Mouse (Mus musculus): ENCODE results near the gene Pld1. TPM values are rescaled to one million over a fixed set of nuclear protein-coding genes. Genes with fewer than 3 reads are reported as not detected.

Gene Pld1
- polyA plus RNA-seq, 1 experiment from 2014 or later: 5.8 TPM

DNA sequence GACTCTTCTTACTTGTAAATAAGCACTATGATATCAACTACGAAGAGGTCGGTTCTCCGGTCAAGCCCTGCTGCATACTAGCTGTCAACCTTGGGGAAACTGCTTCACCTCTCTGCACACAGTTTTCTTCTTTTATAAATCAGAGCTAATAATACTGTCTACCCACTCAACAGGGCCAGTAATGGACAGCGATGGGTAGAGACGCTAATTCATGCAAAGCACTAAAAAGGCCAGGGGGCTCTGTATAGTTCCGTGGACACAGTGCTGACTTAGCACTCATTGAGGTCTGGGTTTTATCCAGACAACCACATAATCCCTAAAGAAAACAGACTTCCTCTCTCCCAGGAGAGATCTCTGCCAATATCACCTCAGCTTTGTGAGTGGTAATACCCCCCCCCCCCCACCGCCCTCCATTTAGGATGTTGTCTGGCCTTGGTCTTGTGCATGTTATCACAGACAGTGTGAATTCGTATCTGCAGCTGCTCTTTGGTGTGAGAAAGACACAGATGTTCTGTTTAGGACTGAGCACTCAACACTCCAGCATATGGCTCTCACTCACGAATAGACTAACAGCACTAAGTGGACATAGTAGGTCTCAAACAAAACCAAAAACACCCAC, 155.3 kb downstream of the Pld1 start:
- no peak overlapping the region for H3K4me3 ChIP-seq (ENCODE audit: low read depth, low read length)
- no peak overlapping the region for H3K4me2 ChIP-seq (replicated peaks; ENCODE audit: low read depth)
- no peaks in the 10 kb centered on the region for H3K36me3 ChIP-seq (ENCODE audit: control insufficient read depth, insufficient read depth, low read length)
- TF ChIP-seq CTCF (IDR thresholded peaks at IDR 0.05; ENCODE audit: low read depth) (no peak), EP300 (optimal IDR thresholded peaks at IDR 0.05) (no peak)
- H3K9me3 ChIP-seq (ENCODE audit: control insufficient read depth, low read length): no peaks in the 10 kb centered on the region
- H3K27me3 ChIP-seq (ENCODE audit: control insufficient read depth, insufficient read depth, low read length): no peaks in the 10 kb centered on the region
- no peak overlapping the region for H3K9ac ChIP-seq (ENCODE audit: low read length)
- no peaks in the 10 kb centered on the region for H3K4me1 ChIP-seq (replicated peaks; ENCODE audit: control insufficient read depth, insufficient read depth)
- no peak overlapping the region for H3K27ac ChIP-seq (replicated peaks)
- DNase-seq (ENCODE audit: low spot score) (no peak), ATAC-seq (ENCODE audit: low FRiP score, low TSS enrichment) (no peak)
- 71% methylated on average over 9 of the region's 9 CpGs for WGBS

GRCm38 (mm10) chr3:28095451-28095850, 157.0 kb downstream of the Pld1 start:
- Histone ChIP-seq H3K4me1 (replicated peaks; ENCODE audit: control insufficient read depth, insufficient read depth) (no peaks in the 10 kb centered on the region), H3K4me3 (ENCODE audit: low read depth, low read length) (no peak overlapping the region), H3K36me3 (ENCODE audit: control insufficient read depth, insufficient read depth, low read length) (no peaks in the 10 kb centered on the region), H3K4me2 (replicated peaks; ENCODE audit: low read depth) (no peak overlapping the region), H3K27ac (replicated peaks) (no peak overlapping the region), H3K27me3 (ENCODE audit: control insufficient read depth, insufficient read depth, low read length) (no peaks in the 10 kb centered on the region), H3K9me3 (ENCODE audit: control insufficient read depth, low read length) (no peaks in the 10 kb centered on the region), H3K9ac (ENCODE audit: low read length) (no peak overlapping the region)
- ATAC-seq (ENCODE audit: low FRiP score, low TSS enrichment) (no peak), DNase-seq (ENCODE audit: low spot score) (no peak)
- TF ChIP-seq CTCF (IDR thresholded peaks at IDR 0.05; ENCODE audit: low read depth) (no peak), EP300 (optimal IDR thresholded peaks at IDR 0.05) (no peak)
- WGBS: 92% methylated on average over 9 of the region's 9 CpGs

DNA sequence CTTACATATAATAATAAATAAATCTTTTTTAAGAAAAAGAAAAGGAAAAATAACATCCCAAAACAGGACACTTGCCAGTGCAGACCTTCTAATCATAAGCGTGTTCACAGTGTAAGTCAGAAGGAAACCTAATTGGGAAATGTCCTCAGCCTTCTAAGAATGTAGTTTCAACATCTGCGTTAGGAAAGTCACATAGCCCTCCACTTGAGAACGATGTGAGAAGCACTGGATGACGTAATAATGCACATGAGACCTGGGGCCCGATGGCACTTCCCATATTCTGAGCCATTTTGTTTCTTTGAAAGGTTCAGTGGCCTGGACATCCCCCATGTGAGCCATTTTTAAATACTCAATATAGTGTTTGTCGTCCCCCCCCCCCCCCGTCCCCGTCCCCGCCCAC, 160.7 kb downstream of the Pld1 start:
- Histone ChIP-seq H3K9ac (ENCODE audit: low read length) (no peak overlapping the region), H3K36me3 (ENCODE audit: control insufficient read depth, insufficient read depth, low read length) (no peaks in the 10 kb centered on the region), H3K9me3 (ENCODE audit: control insufficient read depth, low read length) (no peaks in the 10 kb centered on the region), H3K27me3 (ENCODE audit: control insufficient read depth, insufficient read depth, low read length) (no peaks in the 10 kb centered on the region), H3K27ac (replicated peaks) (no peak overlapping the region), H3K4me3 (ENCODE audit: low read depth, low read length) (no peak overlapping the region), H3K4me1 (replicated peaks; ENCODE audit: control insufficient read depth, insufficient read depth) (no peaks in the 10 kb centered on the region), H3K4me2 (replicated peaks; ENCODE audit: low read depth) (no peak overlapping the region)
- DNase-seq (ENCODE audit: low spot score): no peak
- no peak for ATAC-seq (ENCODE audit: low FRiP score, low TSS enrichment)
- 85% methylated on average over 8 of the region's 9 CpGs for WGBS
- TF ChIP-seq CTCF (IDR thresholded peaks at IDR 0.05; ENCODE audit: low read depth) (no peak), EP300 (optimal IDR thresholded peaks at IDR 0.05) (no peak)

DNA sequence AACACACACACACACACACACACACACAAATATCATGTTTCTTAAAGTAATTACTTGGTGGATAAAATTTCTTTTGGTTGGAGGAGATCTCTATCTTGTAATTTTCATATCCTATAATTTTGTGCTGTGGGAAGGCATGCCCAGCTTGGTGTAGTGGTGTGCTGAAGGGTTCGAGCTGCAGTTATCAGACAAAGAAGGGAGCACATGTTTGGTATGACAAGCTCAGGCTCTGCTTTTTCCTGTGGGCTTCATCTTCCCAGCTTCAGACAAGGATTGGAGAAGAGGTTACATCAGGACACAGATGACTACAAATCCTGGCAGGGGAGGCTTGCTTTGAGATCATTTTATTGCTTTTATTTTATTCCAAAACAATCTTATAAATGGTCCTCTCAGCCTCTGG, 166.5 kb downstream of the Pld1 start:
- no peak for ATAC-seq (ENCODE audit: low FRiP score, low TSS enrichment)
- H3K9me3 ChIP-seq (ENCODE audit: control insufficient read depth, low read length): no peaks in the 10 kb centered on the region
- H3K9ac ChIP-seq (ENCODE audit: low read length): no peak overlapping the region
- H3K4me2 ChIP-seq (replicated peaks; ENCODE audit: low read depth): no peak overlapping the region
- H3K27ac ChIP-seq (replicated peaks): no peak overlapping the region
- H3K36me3 ChIP-seq (ENCODE audit: control insufficient read depth, insufficient read depth, low read length): 0 out of 2 replicates have a peak, but pooled peaks cover 2% of the 10 kb centered on the region
- H3K4me3 ChIP-seq (ENCODE audit: low read depth, low read length): no peak overlapping the region
- no peak for TF ChIP-seq EP300 (optimal IDR thresholded peaks at IDR 0.05)
- TF ChIP-seq CTCF (IDR thresholded peaks at IDR 0.05; ENCODE audit: low read depth): no peak
- no peak for DNase-seq (ENCODE audit: low spot score)
- H3K4me1 ChIP-seq (replicated peaks; ENCODE audit: control insufficient read depth, insufficient read depth): no peaks in the 10 kb centered on the region
- H3K27me3 ChIP-seq (ENCODE audit: control insufficient read depth, insufficient read depth, low read length): no peaks in the 10 kb centered on the region
- 77% methylated on average over 1 of the region's 1 CpGs for WGBS

- peak; percentile 42 for ATAC-seq (ENCODE audit: low FRiP score, low TSS enrichment)
- H3K9ac ChIP-seq (ENCODE audit: low read length): no peak overlapping the region
- TF ChIP-seq EP300 (optimal IDR thresholded peaks at IDR 0.05) (no peak), CTCF (IDR thresholded peaks at IDR 0.05; ENCODE audit: low read depth) (peak; percentile 95)
- H3K4me3 ChIP-seq (ENCODE audit: low read depth, low read length): no peak overlapping the region
- H3K36me3 ChIP-seq (ENCODE audit: control insufficient read depth, insufficient read depth, low read length): 0 out of 2 replicates have a peak, but pooled peaks cover 2% of the 10 kb centered on the region
- H3K27me3 ChIP-seq (ENCODE audit: control insufficient read depth, insufficient read depth, low read length): no peaks in the 10 kb centered on the region
- no peaks in the 10 kb centered on the region for H3K4me1 ChIP-seq (replicated peaks; ENCODE audit: control insufficient read depth, insufficient read depth)
- whole genome bisulfite sequencing: 27% methylated on average over 6 of the region's 6 CpGs
- no peak overlapping the region for H3K27ac ChIP-seq (replicated peaks)
- no peaks in the 10 kb centered on the region for H3K9me3 ChIP-seq (ENCODE audit: control insufficient read depth, low read length)
- DNase-seq (ENCODE audit: low spot score): peak; percentile 43
- no peak overlapping the region for H3K4me2 ChIP-seq (replicated peaks; ENCODE audit: low read depth)
These were observed 169.0 kb downstream of the Pld1 start for GRCm38 (mm10) chr3:28107446-28108004.

GRCm38 (mm10) chr3:28111516-28111915, 173.0 kb downstream of the Pld1 start:
- Histone ChIP-seq H3K36me3 (ENCODE audit: control insufficient read depth, insufficient read depth, low read length) (peaks cover 3% of the 10 kb centered on the region; the same call in 1 of the 2 replicates), H3K4me3 (ENCODE audit: low read depth, low read length) (no peak overlapping the region), H3K9ac (ENCODE audit: low read length) (no peak overlapping the region), H3K4me1 (replicated peaks; ENCODE audit: control insufficient read depth, insufficient read depth) (no peaks in the 10 kb centered on the region), H3K4me2 (replicated peaks; ENCODE audit: low read depth) (no peak overlapping the region), H3K27me3 (ENCODE audit: control insufficient read depth, insufficient read depth, low read length) (no peaks in the 10 kb centered on the region), H3K9me3 (ENCODE audit: control insufficient read depth, low read length) (no peaks in the 10 kb centered on the region), H3K27ac (replicated peaks) (no peak overlapping the region)
- TF ChIP-seq CTCF (IDR thresholded peaks at IDR 0.05; ENCODE audit: low read depth): no peak
- no peak for TF ChIP-seq EP300 (optimal IDR thresholded peaks at IDR 0.05)
- no peak for ATAC-seq (ENCODE audit: low FRiP score, low TSS enrichment)
- DNase-seq (ENCODE audit: low spot score): peak; percentile 16
- 35% methylated on average over 5 of the region's 5 CpGs for WGBS
